Mouse (Mus musculus) erythroblast, adult 5-6 weeks (primary cell): ENCODE results near the gene Nova1. TPM values are rescaled to one million over a fixed set of nuclear protein-coding genes. Genes with fewer than 3 reads are reported as not detected.

Experiments
- ATAC-seq: replicated peaks from 2 replicates; pipeline ENCODE4 v1.8.0; 2016; ENCODE audit warnings: moderate number of reproducible peaks, mild to moderate bottlenecking, moderate TSS enrichment, inconsistent platforms; ENCODE audit not compliant: poor library complexity, low FRiP score, severe bottlenecking
- total RNA-seq, 2 experiments: library from RNA; stranded (forward) in 1 of 2; stranded (reverse) in 1 of 2; fragments of 150-400 nt in 1 of 2; fragments of 200-764, 138-1000 nt in 1 of 2; gene quantifications; 2 replicates each; pipeline versions ENCODE4 v1.2.3 to v1.2.4; 2015 to 2017; ENCODE audit warnings: low replicate concordance in 2 of 2

Nova1 gene
- total RNA-seq (2015; ENCODE audit: low replicate concordance) (not detected in 2 replicates), total RNA-seq (2017; ENCODE audit: low replicate concordance) (not detected in 2 replicates)

- ATAC-seq: no peak
Measured at GRCm38 (mm10) chr12:46818856-46819347, at the start of gene Nova1. Nova1 (minus strand) TSS chr12:46818929.

GRCm38 (mm10) chr12:46819348-46820022, 756 bp upstream of the Nova1 start:
- no peak for ATAC-seq

- no peak for ATAC-seq
Measured at GRCm38 (mm10) chr12:46818021-46818855, 491 bp downstream of the Nova1 start.

GRCm38 (mm10) chr12:46817211-46817803, 1.4 kb downstream of the Nova1 start:
- no peak for ATAC-seq

GRCm38 (mm10) chr12:46816291-46816690, 2.4 kb downstream of the Nova1 start:
- ATAC-seq: no peak

GRCm38 (mm10) chr12:46815697-46816096, 3.0 kb downstream of the Nova1 start:
- no peak for ATAC-seq

GRCm38 (mm10) chr12:46814820-46815219, 3.9 kb downstream of the Nova1 start:
- no peak for ATAC-seq

- ATAC-seq: no peak
Measured at GRCm38 (mm10) chr12:46801311-46801710, 17.4 kb downstream of the Nova1 start.

- ATAC-seq: no peak
Measured at GRCm38 (mm10) chr12:46782301-46783280, 36.1 kb downstream of the Nova1 start.

GRCm38 (mm10) chr12:46781481-46781880, 37.2 kb downstream of the Nova1 start:
- no peak for ATAC-seq

GRCm38 (mm10) chr12:46780983-46781382, 37.7 kb downstream of the Nova1 start:
- no peak for ATAC-seq

- ATAC-seq: no peak
Measured at GRCm38 (mm10) chr12:46759450-46759849, 59.3 kb downstream of the Nova1 start.

- ATAC-seq: no peak
Measured at GRCm38 (mm10) chr12:46754325-46754848, 64.3 kb downstream of the Nova1 start.

- ATAC-seq: no peak
Measured at GRCm38 (mm10) chr12:46753096-46753495, 65.6 kb downstream of the Nova1 start.

- no peak for ATAC-seq
Measured at GRCm38 (mm10) chr12:46733261-46733660, 85.5 kb downstream of the Nova1 start.

- ATAC-seq: no peak
Measured at GRCm38 (mm10) chr12:46731943-46732342, 86.8 kb downstream of the Nova1 start.

GRCm38 (mm10) chr12:46721914-46722313, 96.8 kb downstream of the Nova1 start:
- ATAC-seq: no peak

GRCm38 (mm10) chr12:46719076-46719475, 99.7 kb downstream of the Nova1 start:
- no peak for ATAC-seq

- no peak for ATAC-seq
Measured at GRCm38 (mm10) chr12:46710094-46710493, 108.6 kb downstream of the Nova1 start.
